Mouse (Mus musculus): ENCODE results near the gene Arpc3.
"Not testable (repeated sequence)": the region's sequence is repeated elsewhere in the genome, so short reads cannot be mapped to it uniquely, and the experiment has no call there.

The Arpc3 gene

DNA sequence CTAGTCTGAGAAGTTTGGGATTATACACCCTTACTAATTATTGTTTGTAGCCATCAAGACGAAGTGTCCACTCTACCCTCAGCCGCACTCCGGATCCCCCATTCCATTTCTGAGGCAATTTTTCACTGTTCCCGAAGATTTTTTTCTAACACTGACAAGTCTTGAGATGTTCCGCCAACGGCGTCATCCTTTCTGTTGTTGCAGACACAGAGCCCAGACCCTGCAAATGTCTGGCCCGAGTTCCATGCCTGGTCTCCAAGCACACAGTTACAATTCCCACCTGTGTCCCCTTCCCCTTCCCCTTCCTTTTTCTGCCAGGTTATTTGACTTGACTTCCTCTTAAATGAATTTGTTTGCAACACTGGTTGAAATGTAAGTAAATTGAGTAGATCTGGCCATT is 8.2 kb downstream of the Arpc3 start:
- no peak for DNase-seq (ENCODE audit: low spot score in 2 of 2)

- DNase-seq (ENCODE audit: low spot score in 2 of 2): peak; percentile 40 to 55
Measured at GRCm38 (mm10) chr5:122400628-122401302, 9.1 kb downstream of the Arpc3 start.

GRCm38 (mm10) chr5:122401303-122401640 is 9.6 kb downstream of the Arpc3 start:
- peak; percentile 78 to 80 for DNase-seq (ENCODE audit: low spot score in 2 of 2)

DNA sequence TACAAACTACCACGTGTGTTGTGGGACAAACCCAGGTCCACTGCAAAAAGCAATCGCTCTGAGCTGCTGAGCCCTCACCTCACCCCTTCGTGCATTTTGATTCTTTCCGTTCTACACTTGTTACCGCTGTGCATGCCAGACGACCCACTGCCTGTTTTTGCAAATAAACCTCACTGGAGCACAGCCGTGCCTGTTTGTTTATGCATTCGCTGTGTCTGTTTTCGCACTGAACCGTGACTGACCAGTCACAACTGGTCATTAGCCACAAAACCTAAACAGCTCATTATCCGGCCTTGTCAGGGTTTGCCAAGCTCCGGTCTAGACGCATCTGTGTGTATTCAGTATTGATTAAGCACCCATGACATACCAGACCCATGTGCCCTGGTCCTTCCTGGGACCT is 10.5 kb downstream of the Arpc3 start:
- no peak for DNase-seq (ENCODE audit: low spot score in 2 of 2)

DNA sequence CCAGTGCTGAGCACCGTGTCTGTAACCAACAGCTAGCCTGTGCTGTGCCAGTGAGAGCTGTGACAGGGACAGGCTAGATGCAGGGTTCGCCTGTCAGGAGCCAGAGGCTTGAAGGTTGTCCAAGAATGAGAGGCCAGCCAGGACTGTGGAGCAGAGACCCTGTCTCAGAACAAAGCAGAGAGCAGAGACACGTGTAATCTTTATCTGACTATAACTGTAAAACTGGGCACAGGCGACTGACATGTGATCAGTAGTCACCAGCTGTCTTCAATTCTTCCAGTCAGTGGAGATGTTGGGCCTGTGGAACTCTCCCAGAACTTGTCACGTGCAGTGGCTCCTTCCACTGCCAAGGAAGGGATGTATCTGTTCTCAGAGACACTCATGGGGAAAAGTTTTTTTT is 11.1 kb downstream of the Arpc3 start:
- peak; percentile 38 to 80 for DNase-seq (ENCODE audit: low spot score in 2 of 2)

DNA sequence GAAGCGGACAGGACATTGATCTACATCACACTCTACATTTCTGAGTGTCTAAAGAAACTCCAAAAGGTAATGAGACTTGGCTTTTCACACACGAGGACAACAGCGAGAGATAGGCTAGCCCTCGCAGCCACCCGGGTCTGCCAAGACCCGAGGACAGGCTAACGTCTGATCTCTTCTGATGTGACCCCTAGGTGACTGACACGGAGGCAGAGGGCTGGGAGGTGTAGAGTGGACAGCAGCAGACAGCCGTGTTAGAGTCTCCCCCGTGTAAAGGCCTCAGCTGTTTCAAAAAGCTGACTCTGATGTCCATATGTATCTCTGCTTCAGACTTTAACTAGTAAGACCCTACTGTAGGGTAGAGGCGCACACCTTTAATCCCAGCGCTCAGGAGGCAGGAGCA is 11.7 kb downstream of the Arpc3 start:
- no peak for DNase-seq (ENCODE audit: low spot score in 2 of 2)

- no peak for DNase-seq (ENCODE audit: low spot score in 2 of 2)
Measured at GRCm38 (mm10) chr5:122405537-122405936, 13.9 kb downstream of the Arpc3 start.

DNA sequence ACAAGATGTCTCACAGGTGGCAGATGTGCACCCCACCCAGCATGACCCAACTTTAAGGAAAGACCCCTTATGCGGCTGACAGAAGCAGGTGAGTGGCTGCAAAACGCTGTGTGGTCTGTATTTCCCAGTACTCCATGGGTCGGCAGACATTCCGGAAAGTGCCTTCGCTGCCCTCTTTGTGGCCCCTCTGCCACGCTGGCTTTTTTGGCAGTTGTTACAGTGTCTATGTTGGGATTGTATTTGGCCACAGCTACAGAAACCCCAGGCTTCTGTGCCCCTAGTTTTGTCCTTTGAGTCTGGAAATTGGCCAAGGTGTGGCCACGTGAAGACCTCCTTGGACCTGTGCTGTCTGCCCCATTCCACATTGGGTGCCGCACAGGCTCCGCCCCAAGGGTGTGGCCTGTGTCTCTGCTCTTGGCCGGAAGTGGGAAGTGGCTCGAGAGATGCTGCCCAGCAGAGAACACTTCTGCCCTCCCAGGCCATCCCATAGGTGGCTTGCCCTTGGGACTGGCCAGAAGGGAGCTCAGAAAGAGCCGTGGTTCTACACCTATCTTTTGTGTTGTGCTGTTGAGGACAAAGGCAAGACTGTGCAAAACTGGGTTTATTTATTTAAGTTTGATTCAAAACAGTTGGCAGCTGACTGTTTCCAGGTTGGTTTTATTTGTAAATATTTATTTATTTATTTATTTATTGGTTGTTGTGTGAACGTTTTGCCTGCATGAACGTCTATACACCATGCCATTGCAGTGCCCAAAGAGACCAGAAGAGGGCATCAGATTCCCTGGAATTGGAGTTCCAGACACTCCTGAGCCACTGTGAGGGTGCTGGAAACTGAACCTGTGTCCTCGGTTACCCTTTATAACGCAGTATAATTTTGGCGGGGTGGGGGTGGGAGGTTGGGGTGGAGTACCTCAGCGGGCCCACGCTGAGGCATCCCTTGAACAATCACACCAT is 18.3 kb downstream of the Arpc3 start:
- DNase-seq (ENCODE audit: low spot score in 2 of 2): no peak

DNA sequence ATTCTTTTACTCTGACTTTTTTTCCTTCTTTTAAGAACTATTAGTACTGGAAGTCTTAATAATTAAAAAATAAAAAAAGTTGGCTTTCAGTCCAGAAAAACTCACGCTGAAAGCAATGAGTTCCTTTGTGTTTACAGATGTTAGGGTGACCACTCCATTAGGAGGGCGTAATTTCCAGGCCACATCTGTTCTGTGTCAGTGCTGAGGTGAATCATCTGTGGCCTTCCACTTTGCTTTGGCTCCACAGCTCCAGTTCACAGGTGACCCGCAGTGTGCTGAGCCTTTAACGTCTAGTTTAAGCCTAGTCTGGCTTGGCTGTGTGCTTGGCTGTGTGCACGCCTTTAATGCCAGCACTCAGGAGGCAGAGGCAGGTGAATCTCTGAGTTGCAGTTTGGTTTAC is 20.2 kb downstream of the Arpc3 start:
- DNase-seq (ENCODE audit: low spot score in 2 of 2): no peak

DNA sequence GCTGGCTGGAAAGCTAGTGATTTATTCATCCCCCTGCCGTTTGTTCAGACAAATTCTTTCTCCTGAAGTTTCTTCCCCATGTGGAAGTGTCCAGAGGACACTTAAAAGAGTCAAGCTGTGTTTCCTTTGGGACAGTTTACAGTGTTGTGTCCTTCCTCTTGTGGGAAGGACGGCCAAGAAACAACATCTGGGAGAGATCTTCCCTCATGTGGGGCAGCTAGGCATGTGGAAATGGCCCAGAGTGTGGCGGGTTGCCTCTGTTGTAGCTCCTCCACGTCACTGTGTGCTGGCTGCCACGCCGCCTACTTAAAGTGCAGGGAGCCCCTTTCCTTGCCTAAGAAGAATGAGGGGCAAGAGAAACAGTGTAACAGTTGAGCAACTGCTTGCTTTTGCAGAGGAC is 21.1 kb downstream of the Arpc3 start:
- DNase-seq (ENCODE audit: low spot score in 2 of 2): no peak

DNA sequence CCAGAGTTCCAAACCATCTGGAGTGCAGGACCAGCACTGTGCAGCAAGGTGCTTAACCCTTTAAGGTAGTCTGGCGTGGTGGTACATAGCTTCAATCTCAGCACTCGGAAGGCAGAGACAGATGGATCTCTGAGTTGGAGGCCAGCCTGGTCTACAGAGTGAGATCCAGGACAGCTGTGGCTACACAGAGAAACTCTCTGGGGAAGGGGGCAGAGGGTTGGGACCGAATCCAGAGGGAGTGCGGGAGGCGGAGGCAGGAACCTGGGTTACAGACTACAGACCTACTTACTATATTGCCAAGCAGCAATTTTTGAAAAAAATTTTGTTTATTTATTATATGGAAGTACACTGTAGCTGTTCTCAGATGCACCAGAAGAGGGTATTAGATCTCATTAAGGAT is 22.7 kb downstream of the Arpc3 start:
- no peak for DNase-seq (ENCODE audit: low spot score in 2 of 2)

GRCm38 (mm10) chr5:122415465-122415864 is 23.8 kb downstream of the Arpc3 start:
- no peak for DNase-seq (ENCODE audit: low spot score in 2 of 2)

GRCm38 (mm10) chr5:122420676-122421075 is 29.0 kb downstream of the Arpc3 start:
- DNase-seq (ENCODE audit: low spot score in 2 of 2): not testable (repeated sequence)

DNA sequence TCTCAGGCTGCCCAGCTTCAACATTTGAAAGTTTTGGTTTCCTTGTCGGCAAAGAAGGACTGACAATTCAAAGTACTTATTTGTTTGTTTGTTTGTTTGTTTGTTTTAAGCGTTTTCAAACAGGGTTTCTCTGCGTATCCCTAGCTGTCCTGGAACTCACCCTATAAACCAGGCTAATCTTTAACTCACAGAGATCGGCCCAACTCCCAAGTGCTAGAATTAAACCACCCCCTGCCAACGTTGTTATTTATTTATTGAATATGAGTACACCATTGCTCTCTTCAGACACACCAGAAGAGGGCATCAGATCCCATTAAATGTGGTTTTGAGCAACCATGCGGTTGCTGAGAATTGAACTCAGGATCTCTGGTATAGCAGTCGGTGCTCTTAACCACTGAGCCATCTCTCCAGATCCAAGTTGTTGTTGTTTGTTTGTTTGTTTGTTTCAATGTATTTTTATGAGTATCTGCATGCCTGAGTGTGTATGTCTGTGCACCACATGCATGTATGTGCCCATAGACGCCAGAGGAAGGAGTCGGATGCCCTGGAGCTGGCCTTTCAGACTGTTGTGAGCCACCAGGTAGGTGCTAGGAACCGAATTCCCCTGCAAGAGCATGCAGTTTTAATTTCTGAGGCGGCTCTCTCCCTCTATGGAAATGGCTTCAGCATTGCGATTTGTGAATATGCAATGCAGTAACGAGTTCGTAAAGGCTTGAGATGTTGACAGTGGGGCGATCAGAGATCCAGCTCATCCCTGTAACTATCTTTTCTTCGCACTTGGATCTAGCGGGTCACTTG is 29.8 kb downstream of the Arpc3 start, which contains the start of gene Anapc7:
Anapc7 (plus strand) TSS at position 423 of the 798 bp plus-strand sequence.
- no peak for DNase-seq (ENCODE audit: low spot score in 2 of 2)

DNA sequence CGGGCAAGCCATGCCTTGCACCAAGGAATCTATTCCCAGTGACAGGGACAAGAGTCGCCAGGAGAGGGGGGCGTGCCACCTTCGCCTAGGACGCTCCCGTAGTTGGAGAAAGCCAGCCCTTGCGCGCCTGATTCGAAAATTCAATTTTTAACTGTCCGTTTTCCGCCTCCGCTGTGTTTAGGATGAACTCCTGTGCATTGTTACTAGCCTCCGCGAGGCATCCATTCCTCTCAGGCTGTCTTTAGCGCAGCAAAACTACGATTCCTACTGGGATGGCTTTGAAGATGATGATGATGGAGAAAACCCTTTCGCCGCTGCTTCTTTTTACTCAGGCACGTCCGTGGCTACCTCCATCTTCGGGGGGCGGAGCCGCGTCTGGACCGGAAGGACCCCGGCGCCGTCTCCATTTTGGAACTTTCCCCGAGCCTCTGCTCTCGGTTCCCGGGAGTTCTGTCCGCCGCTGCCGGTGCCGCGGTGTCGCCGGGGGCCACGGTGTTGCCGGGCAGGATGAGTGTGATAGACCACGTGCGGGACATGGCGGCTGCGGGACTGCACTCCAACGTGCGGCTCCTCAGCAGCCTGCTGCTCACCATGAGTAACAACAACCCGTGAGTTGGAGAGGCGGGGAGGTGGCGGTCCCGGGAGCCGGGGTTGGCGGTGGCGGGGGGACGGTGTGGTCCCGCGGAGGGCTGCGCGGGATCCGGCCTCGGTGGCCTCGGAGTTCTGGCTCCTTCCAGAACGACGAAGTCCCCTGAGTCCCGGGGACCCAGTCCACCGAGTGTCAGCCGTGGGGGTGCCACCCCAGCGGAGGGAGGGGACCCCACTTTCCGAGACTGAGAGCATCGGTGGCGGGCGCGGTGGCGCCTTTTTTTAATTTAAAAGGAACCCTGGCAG is 30.6 kb downstream of the Arpc3 start:
- peak; percentile 91 for DNase-seq (ENCODE audit: low spot score in 2 of 2)

- no peak for DNase-seq (ENCODE audit: low spot score in 2 of 2)
Measured at GRCm38 (mm10) chr5:122423083-122423482, 31.4 kb downstream of the Arpc3 start.

DNA sequence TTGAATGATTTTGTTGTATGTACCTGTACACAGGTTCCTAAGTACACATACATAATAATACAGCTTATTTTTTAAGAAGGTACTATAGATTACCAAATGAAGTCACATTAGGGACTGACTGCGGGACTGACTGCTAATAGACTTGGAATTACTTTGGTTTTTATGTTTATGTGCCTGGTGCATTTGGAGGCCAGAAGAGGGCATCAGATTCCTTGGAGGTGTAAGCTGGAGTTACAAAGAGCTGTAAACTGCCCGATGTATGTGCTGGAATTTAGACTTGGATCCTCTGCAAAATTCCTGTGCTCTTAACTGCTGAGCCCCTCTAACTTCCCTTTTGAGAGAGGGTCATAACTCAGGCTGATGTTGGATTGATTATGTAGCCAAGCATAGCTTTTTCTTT is 33.9 kb downstream of the Arpc3 start:
- no peak for DNase-seq (ENCODE audit: low spot score in 2 of 2)

DNA sequence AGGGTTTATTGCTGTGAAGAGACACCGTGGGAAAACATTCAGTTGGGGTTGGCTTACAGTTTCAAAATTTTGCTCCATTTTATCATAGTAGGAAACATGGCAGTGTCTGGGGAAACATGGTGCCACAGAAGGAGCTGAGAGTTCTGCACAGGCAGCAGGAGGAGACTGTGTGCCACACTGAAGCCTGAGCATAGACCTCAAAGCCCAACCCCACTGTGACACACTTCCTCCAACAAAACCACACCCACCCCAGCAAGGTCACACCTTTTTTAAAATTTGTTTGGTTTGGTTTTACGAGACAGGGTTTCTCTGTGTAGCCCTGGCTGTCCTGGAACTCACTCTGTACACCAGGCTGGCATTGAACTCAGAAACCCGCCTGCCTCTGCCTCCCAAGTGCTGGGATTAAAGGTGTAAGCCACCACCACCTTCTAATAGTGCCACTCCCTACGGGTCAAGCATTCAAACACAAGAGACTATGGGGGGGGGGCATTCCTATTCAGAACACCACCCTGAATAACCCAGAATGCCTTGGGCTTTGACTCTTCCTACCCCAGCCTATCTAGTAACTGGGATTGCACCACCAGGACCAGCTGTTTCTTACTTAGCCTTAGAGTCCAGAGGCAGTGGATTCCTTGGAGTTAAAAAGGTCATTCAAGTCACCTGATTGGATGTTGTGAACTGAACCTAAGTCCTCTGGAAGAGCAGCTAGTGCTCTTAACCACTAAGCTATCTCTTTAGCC is 38.5 kb downstream of the Arpc3 start:
- DNase-seq (ENCODE audit: low spot score in 2 of 2): no peak

DNA sequence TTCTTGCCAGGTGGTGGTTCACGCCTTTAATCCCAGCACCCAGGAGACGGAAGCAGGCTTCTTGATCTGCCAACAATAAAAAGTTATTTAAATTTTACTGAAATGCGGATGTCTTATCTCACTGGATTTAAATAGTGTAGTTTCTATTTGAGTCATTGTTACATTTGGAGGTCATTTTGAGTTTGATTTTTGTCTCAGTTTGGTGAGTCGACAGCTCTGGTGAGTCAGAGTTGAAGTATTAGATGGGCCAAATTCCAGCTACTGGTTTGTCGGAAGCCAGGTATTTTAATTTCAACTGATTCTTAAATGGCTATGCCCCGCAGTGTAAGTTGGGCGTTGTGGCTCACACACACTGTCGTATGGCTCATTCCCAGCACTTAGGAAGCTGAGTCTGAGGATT is 39.5 kb downstream of the Arpc3 start:
- no peak for DNase-seq (ENCODE audit: low spot score in 2 of 2)

DNA sequence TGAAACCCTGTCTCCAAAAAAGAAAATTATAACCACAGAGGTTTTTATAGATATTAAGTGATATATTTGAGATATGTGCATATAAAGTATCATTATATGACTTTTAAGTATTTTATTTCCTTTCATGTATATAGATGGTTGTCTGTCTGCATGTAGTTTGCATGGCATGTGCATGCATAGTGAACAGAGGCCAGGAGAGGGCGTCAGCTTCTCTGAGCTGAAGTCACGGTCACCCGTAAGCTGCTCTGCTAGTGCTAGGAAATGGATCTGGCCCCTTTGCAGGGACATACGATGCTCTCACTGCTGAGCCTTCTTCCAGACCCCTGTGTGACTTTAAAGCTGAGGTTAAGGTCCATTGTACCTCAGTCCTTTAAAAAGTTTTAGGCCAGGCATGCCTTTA is 42.9 kb downstream of the Arpc3 start:
- DNase-seq (ENCODE audit: low spot score in 2 of 2): no peak
